In the genomic region with DNA sequence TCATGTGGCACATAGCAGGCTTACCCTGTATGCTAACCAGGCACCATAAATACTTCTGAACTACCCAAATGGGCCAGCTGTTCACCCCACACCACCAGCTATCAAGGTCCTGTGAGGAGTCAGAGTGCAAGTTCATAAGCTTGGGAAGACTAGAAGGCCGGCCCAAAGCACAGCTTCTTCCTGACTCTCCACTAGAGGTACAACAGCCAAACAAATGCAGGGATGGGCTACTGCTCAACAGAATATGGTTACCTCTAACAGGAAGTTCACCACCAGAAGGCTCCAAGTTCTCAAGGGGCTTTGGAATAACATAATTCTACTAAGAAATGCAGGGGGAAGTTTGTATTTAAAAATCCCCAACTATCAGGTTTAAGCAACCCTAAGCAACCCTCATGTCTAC, we compare ENCODE assay signal across 8 mouse cellular contexts. TPM values are rescaled to one million over a fixed set of nuclear protein-coding genes. Genes with fewer than 3 reads are reported as not detected.
DNase-seq lines count a peak whose midpoint lies in the region; ATAC-seq and TF ChIP-seq lines count a peak whose summit lies in the region.

No protein-coding gene starts in this region.

- peaks cover 37% of the 10 kb centered on the region for H3K4me1 ChIP-seq in lung, adult 2 months (ENCODE audit: control insufficient read depth, insufficient read depth, low read length)
- H3K4me1 ChIP-seq in cortical plate, adult 2 months (ENCODE audit: control insufficient read depth, insufficient read depth, low read length), result peaks cover 20% of the 10 kb centered on the region
- peaks cover 25% of the 10 kb centered on the region for H3K4me1 ChIP-seq in intestine, embryonic 14.5 days (replicated peaks; ENCODE audit: control insufficient read depth, insufficient read depth, low read length)
- H3K4me1 ChIP-seq in neural tube, embryonic 14.5 days (ENCODE audit: control insufficient read depth, insufficient read depth, low read length), result peaks cover 31% of the 10 kb centered on the region

- intact Hi-C loops in gastrocnemius, postnatal 14 days (cut with DNase I; ENCODE audit: low total_unique reads), result no loop called here

- H3K4me3 ChIP-seq in lung, adult 2 months (replicated peaks; ENCODE audit: extremely low read depth, low read depth, low read length), result peak overlapping the region; percentile 74
- peak overlapping the region; percentile 71 for H3K4me3 ChIP-seq in cortical plate, adult 2 months (ENCODE audit: insufficient read depth, low read length)
- peak overlapping the region; percentile 94 for H3K4me3 ChIP-seq in intestine, embryonic 14.5 days (ENCODE audit: low read depth, low read length)
- H3K4me3 ChIP-seq in neural tube, embryonic 14.5 days (ENCODE audit: low read depth, low read length), result peak overlapping the region; percentile 100

- 6% methylated on average over 1 of the region's 1 CpGs for WGBS in lung, adult 2 months
- WGBS in intestine, embryonic 14.5 days, result 14% methylated on average over 1 of the region's 1 CpGs
- 30% methylated on average over 1 of the region's 1 CpGs for WGBS in neural tube, embryonic 14.5 days

- TF ChIP-seq POLR2A in lung, adult 2 months (IDR thresholded peaks at IDR 0.05; ENCODE audit: borderline replicate concordance, extremely low read depth, low read depth, low read length), result no peak
- TF ChIP-seq POLR2A in cortical plate, adult 2 months (IDR thresholded peaks at IDR 0.05; ENCODE audit: extremely low read depth, insufficient read depth, low read length), result no peak

- H3K9me3 ChIP-seq in intestine, embryonic 14.5 days (ENCODE audit: control insufficient read depth, low read length), result no peaks in the 10 kb centered on the region
- no peaks in the 10 kb centered on the region for H3K9me3 ChIP-seq in neural tube, embryonic 14.5 days (ENCODE audit: control insufficient read depth, low read length)

- peak overlapping the region; percentile 100; the same call in 1 of the 2 replicates for H3K9ac ChIP-seq in intestine, embryonic 14.5 days (ENCODE audit: low read length)
- H3K9ac ChIP-seq in neural tube, embryonic 14.5 days (replicated peaks; ENCODE audit: low read depth, low read length), result peak overlapping the region; percentile 100; the same call in 1 of the 2 replicates

- H3K36me3 ChIP-seq in intestine, embryonic 14.5 days (ENCODE audit: control insufficient read depth, insufficient read depth, low read length), result peaks cover 16% of the 10 kb centered on the region
- H3K36me3 ChIP-seq in neural tube, embryonic 14.5 days (ENCODE audit: control insufficient read depth, insufficient read depth, low read length), result peaks cover 7% of the 10 kb centered on the region; the same call in 1 of the 2 replicates

- no peak overlapping the region for H3K27ac ChIP-seq in cortical plate, adult 2 months (ENCODE audit: insufficient read depth, low read length)
- H3K27ac ChIP-seq in intestine, embryonic 14.5 days (ENCODE audit: low read depth), result no peak overlapping the region
- no peak overlapping the region for H3K27ac ChIP-seq in neural tube, embryonic 14.5 days (ENCODE audit: low read depth, low read length)

- H3K4me2 ChIP-seq in intestine, embryonic 14.5 days (ENCODE audit: low read length), result peak overlapping the region; percentile 65
- peak overlapping the region; percentile 92 for H3K4me2 ChIP-seq in neural tube, embryonic 14.5 days (ENCODE audit: low read depth, low read length)

- no peak for ATAC-seq in intestine, embryonic 14.5 days (replicated peaks; ENCODE audit: low FRiP score, low TSS enrichment, low read depth)
- no peak for ATAC-seq in neural tube, embryonic 14.5 days (ENCODE audit: low read depth)

- no peak for TF ChIP-seq CTCF in lung, adult 2 months (IDR thresholded peaks at IDR 0.05; ENCODE audit: insufficient read depth, low read length)
- TF ChIP-seq CTCF in cortical plate, adult 2 months (IDR thresholded peaks at IDR 0.05; ENCODE audit: extremely low read depth, insufficient read depth, low read length), result no peak

- no peak for DNase-seq in lung, adult 2 months
- no peak for DNase-seq in lung, postnatal 25 days (ENCODE audit: low spot score)
- DNase-seq in intestine, embryonic 14.5 days (ENCODE audit: low spot score), result no peak
- DNase-seq in gastrocnemius, postnatal 14 days, result no peak
- DNase-seq in adrenal gland, postnatal 25 days, result no peak
- DNase-seq in gastrocnemius, adult 18-20 months (ENCODE audit: low spot score), result no peak

- no peaks in the 10 kb centered on the region for H3K27me3 ChIP-seq in intestine, embryonic 14.5 days (replicated peaks; ENCODE audit: control insufficient read depth, insufficient read depth, low read length)
- no peaks in the 10 kb centered on the region for H3K27me3 ChIP-seq in neural tube, embryonic 14.5 days (ENCODE audit: control insufficient read depth, insufficient read depth, low read length)

RNA-seq across cellular contexts. Expression of a gene that starts 1.6 kb away (rescaled TPM):
- polyA plus RNA-seq in lung, adult 2 months (2012; rRNA removed), result 61.2 and 75.3 TPM in 2 replicates
- polyA plus RNA-seq in cortical plate, adult 2 months (2012; rRNA removed), result 108 and 110 TPM in 2 replicates
- polyA plus RNA-seq in intestine, embryonic 14.5 days (2014; fragmentation: Nextera tagmentation; extraction: Ambion mirVana), result 68.7 and 70.2 TPM in 2 replicates
- 57.8 and 81.1 TPM in 2 replicates for polyA plus RNA-seq in neural tube, embryonic 14.5 days (2014; fragmentation: Nextera tagmentation; extraction: Ambion mirVana)
- 10 to 100 TPM; 50.2 to 56.9 TPM for total RNA-seq in gastrocnemius, postnatal 14 days (2021)
- 117 and 144 TPM in 2 replicates for total RNA-seq in adrenal gland, postnatal 25 days (2021)
- total RNA-seq in gastrocnemius, adult 18-20 months (2021), result 10 to 100 TPM; 48.7 to 57.4 TPM

RNA-seq across cellular contexts. Expression of a gene that starts 41.2 kb away (rescaled TPM):
- 20.8 and 28.8 TPM in 2 replicates for polyA plus RNA-seq in lung, adult 2 months (2012; rRNA removed)
- 6.1 and 7.1 TPM in 2 replicates for polyA plus RNA-seq in cortical plate, adult 2 months (2012; rRNA removed)
- polyA plus RNA-seq in intestine, embryonic 14.5 days (2014; fragmentation: Nextera tagmentation; extraction: Ambion mirVana), result 62.9 and 64.0 TPM in 2 replicates
- 2.9 and 4.6 TPM in 2 replicates for polyA plus RNA-seq in neural tube, embryonic 14.5 days (2014; fragmentation: Nextera tagmentation; extraction: Ambion mirVana)
- total RNA-seq in gastrocnemius, postnatal 14 days (2021), result 100 to 1,000 TPM; 272 to 355 TPM
- total RNA-seq in adrenal gland, postnatal 25 days (2021), result 0.38 and 0.85 TPM in 2 replicates
- 100 to 1,000 TPM; 257 to 298 TPM for total RNA-seq in gastrocnemius, adult 18-20 months (2021)

RNA-seq across cellular contexts. Expression of a gene that starts 49.7 kb away (rescaled TPM):
- polyA plus RNA-seq in lung, adult 2 months (2012; rRNA removed), result 5.8 and 6.4 TPM in 2 replicates
- polyA plus RNA-seq in cortical plate, adult 2 months (2012; rRNA removed), result 3.4 and 3.8 TPM in 2 replicates
- polyA plus RNA-seq in intestine, embryonic 14.5 days (2014; fragmentation: Nextera tagmentation; extraction: Ambion mirVana), result 2.9 and 4.1 TPM in 2 replicates
- not detected in 2 replicates for polyA plus RNA-seq in neural tube, embryonic 14.5 days (2014; fragmentation: Nextera tagmentation; extraction: Ambion mirVana)
- not detected for total RNA-seq in gastrocnemius, postnatal 14 days (2021)
- total RNA-seq in adrenal gland, postnatal 25 days (2021), result not detected in 2 replicates
- total RNA-seq in gastrocnemius, adult 18-20 months (2021), result not detected

RNA-seq across cellular contexts. Expression of a gene that starts 56.9 kb away (rescaled TPM):
- 2.6 and 2.9 TPM in 2 replicates for polyA plus RNA-seq in lung, adult 2 months (2012; rRNA removed)
- 11.0 and 13.1 TPM in 2 replicates for polyA plus RNA-seq in cortical plate, adult 2 months (2012; rRNA removed)
- 5.9 and 7.0 TPM in 2 replicates for polyA plus RNA-seq in intestine, embryonic 14.5 days (2014; fragmentation: Nextera tagmentation; extraction: Ambion mirVana)
- 6.1 and 6.7 TPM in 2 replicates for polyA plus RNA-seq in neural tube, embryonic 14.5 days (2014; fragmentation: Nextera tagmentation; extraction: Ambion mirVana)
- 1 to 10 TPM; 2.3 to 2.8 TPM for total RNA-seq in gastrocnemius, postnatal 14 days (2021)
- total RNA-seq in adrenal gland, postnatal 25 days (2021), result 12.1 and 13.3 TPM in 2 replicates
- total RNA-seq in gastrocnemius, adult 18-20 months (2021), result 1 to 10 TPM; 3.0 to 3.5 TPM
